Mouse (Mus musculus) G1E (cell line): ENCODE results near the gene Tshz2. TPM values are rescaled to one million over a fixed set of nuclear protein-coding genes. Genes with fewer than 3 reads are reported as not detected.

Experiments used
- ATAC-seq: 2 replicates; pipeline ENCODE4 v1.8.0; 2016; ENCODE audit warnings: mild to moderate bottlenecking; ENCODE audit not compliant: insufficient number of reproducible peaks, poor library complexity, low FRiP score, severe bottlenecking; ENCODE audit errors: extremely low read depth
- DNase-seq: peaks from one replicate; pipeline ENCODE4 v3.0.0; 2012; ENCODE audit warnings: low spot score
- H3K27me3 ChIP-seq: 2 replicates; pipeline ENCODE4 v1.6.1; 2012; ENCODE audit warnings: mild to moderate bottlenecking, low read length, inconsistent platforms; ENCODE audit not compliant: insufficient read depth
- H3K36me3 ChIP-seq: replicated peaks from 2 replicates; pipeline ENCODE3; 2012; ENCODE audit warnings: mild to moderate bottlenecking, inconsistent platforms
- H3K4me1 ChIP-seq: 2 replicates; pipeline ENCODE4 v1.6.1; 2012; ENCODE audit warnings: low read depth, low read length, inconsistent platforms, mixed read lengths; ENCODE audit not compliant: insufficient read depth
- H3K4me3 ChIP-seq: 2 replicates; pipeline ENCODE4 v1.5.1; 2012; ENCODE audit warnings: low read depth, mild to moderate bottlenecking, inconsistent platforms, low read length, moderate library complexity, mixed read lengths
- H3K9me3 ChIP-seq: replicated peaks from 2 replicates; pipeline ENCODE4 v1.6.1; 2012; ENCODE audit warnings: inconsistent platforms
- CTCF ChIP-seq: IDR thresholded peaks from 2 replicates; pipeline ENCODE4 v1.5.1; 2012; ENCODE audit warnings: low read depth, low read length, inconsistent platforms, mixed read lengths
- GATA1 ChIP-seq: IDR thresholded peaks from 2 replicates; pipeline ENCODE4 v1.6.1; 2012; ENCODE audit warnings: borderline replicate concordance, low read length, inconsistent platforms, mixed read lengths
- GATA2 ChIP-seq: IDR thresholded peaks from 2 replicates; pipeline ENCODE4 v1.6.1; 2012; ENCODE audit warnings: low read depth, low read length, inconsistent platforms, borderline replicate concordance
- POLR2AphosphoS5 ChIP-seq: IDR thresholded peaks from 2 replicates; pipeline ENCODE4 v1.6.1; 2012; ENCODE audit warnings: low read depth, low read length, inconsistent platforms; ENCODE audit not compliant: insufficient replicate concordance
- TAL1 ChIP-seq: conservative IDR thresholded peaks from 2 replicates; pipeline ENCODE4 v1.6.1; 2012; ENCODE audit warnings: low read depth, low read length, inconsistent platforms, mixed read lengths
- polyA plus RNA-seq: library from polyadenylated mRNA; stranded (reverse); fragments of >175 nt; gene quantifications from 2 replicates; pipeline ENCODE4 v1.2.3, GENCODE M21; 2012
- total RNA-seq, 2 experiments: library from RNA; stranded (forward) in 1 of 2; stranded (reverse) in 1 of 2; fragments of 200-1000 nt in 1 of 2; fragments of >200 nt in 1 of 2; fragmentation: Nextera tagmentation in 1 of 2; gene quantifications; 2 replicates each; pipeline ENCODE4 v1.2.3; 2014 to 2017

Tshz2 gene
- total and polyA plus RNA-seq, 3 experiments: 0.16 TPM; not detected in 2

DNA sequence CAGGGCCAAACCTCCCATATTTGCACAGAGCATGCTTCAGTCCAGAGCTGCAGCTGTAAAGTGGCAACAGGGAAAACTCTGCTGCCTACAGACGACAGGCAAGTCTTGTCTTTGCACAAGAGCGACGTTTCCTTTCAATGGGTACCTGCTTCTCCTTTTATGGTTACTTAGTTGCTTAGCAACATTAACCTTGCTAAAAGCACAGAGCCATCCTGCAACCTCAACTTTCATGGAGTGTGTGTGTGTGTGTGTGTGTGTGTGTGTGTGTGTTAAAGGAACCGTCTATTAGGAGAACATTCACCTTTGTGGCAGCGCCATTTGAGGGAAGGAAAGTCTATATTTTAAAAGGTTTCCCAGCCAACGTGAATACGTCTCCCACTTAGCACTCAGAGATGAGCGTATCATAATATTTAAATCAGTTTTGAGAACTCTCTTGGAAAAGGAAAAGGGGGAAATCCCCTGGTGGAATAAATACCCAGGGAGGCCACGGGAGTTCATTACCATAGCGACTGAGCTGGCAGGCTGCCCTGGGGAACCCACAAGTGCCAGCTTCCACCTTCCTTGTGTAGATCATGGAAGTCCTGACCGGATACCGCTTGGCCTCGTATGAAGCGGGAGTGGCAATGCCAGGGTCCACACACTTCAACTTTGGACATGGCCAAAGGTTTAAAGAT is 295.8 kb downstream of the Tshz2 start:
- Histone ChIP-seq H3K27me3 (no peaks in the 10 kb centered on the region), H3K4me1 (no peaks in the 10 kb centered on the region), H3K36me3 (no peaks in the 10 kb centered on the region), H3K9me3 (peaks cover 78% of the 10 kb centered on the region), H3K4me3 (no peak overlapping the region)
- no peak for DNase-seq
- ATAC-seq: no peak
- TF ChIP-seq GATA2 (no peak), TAL1 (no peak), CTCF (no peak), GATA1 (no peak), POLR2AphosphoS5 (no peak)

GRCm38 (mm10) chr2:169929540-169930497 is 297.0 kb downstream of the Tshz2 start:
- Histone ChIP-seq H3K36me3 (no peaks in the 10 kb centered on the region), H3K4me3 (no peak overlapping the region), H3K4me1 (no peaks in the 10 kb centered on the region), H3K9me3 (peaks cover 84% of the 10 kb centered on the region), H3K27me3 (no peaks in the 10 kb centered on the region)
- TF ChIP-seq TAL1 (no peak), POLR2AphosphoS5 (no peak), GATA2 (no peak), CTCF (no peak), GATA1 (no peak)
- ATAC-seq (no peak), DNase-seq (no peak)

GRCm38 (mm10) chr2:169935642-169936041 is 302.8 kb downstream of the Tshz2 start:
- DNase-seq (no peak), ATAC-seq (no peak)

GRCm38 (mm10) chr2:169940297-169941142 is 307.7 kb downstream of the Tshz2 start:
- Histone ChIP-seq H3K4me3 (no peak overlapping the region), H3K27me3 (no peaks in the 10 kb centered on the region), H3K9me3 (peaks cover 71% of the 10 kb centered on the region), H3K36me3 (no peaks in the 10 kb centered on the region), H3K4me1 (no peaks in the 10 kb centered on the region)
- TF ChIP-seq POLR2AphosphoS5: no peak
- TF ChIP-seq GATA1: no peak
- TF ChIP-seq GATA2: no peak
- no peak for TF ChIP-seq TAL1
- TF ChIP-seq CTCF: no peak
- DNase-seq (no peak), ATAC-seq (no peak)

More at GRCm38 (mm10) chr2:169935642-169936041, 302.8 kb downstream of the Tshz2 start:
- Histone ChIP-seq H3K36me3 (no peaks in the 10 kb centered on the region), H3K4me1 (no peaks in the 10 kb centered on the region), H3K9me3 (peaks cover 72% of the 10 kb centered on the region), H3K27me3 (no peaks in the 10 kb centered on the region), H3K4me3 (no peak overlapping the region)
- TF ChIP-seq GATA1: no peak
- TF ChIP-seq CTCF: no peak
- TF ChIP-seq GATA2: no peak
- no peak for TF ChIP-seq POLR2AphosphoS5
- TF ChIP-seq TAL1: no peak

DNA sequence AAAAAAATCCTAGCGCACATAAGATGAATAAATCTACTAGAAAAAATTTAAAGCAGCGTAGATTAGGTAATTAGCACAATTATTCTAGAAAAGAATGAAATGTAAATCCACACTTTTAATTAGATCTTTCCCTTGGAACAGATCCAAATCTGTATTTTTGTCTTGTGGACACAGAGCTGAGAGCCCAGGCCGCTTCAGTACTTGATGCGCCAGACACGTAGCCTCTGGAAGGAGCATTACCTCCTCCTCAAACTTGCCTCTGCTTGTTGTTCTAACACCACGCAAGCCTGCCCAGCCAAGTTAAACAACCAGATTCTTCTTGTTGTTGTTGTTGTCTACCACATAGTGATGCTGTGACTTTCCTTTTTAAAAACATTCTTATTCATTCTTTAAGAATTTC is 310.9 kb downstream of the Tshz2 start:
- no peak for TF ChIP-seq GATA1
- no peak for TF ChIP-seq TAL1
- no peak for ATAC-seq
- H3K27me3 ChIP-seq: no peaks in the 10 kb centered on the region
- peaks cover 77% of the 10 kb centered on the region for H3K9me3 ChIP-seq
- DNase-seq: no peak
- no peaks in the 10 kb centered on the region for H3K4me1 ChIP-seq
- no peak overlapping the region for H3K4me3 ChIP-seq
- H3K36me3 ChIP-seq: no peaks in the 10 kb centered on the region

- Histone ChIP-seq H3K9me3 (peaks cover 84% of the 10 kb centered on the region), H3K4me1 (no peaks in the 10 kb centered on the region), H3K36me3 (no peaks in the 10 kb centered on the region), H3K27me3 (no peaks in the 10 kb centered on the region), H3K4me3 (no peak overlapping the region)
- no peak for DNase-seq
- TF ChIP-seq POLR2AphosphoS5 (no peak), TAL1 (no peak), GATA2 (no peak), CTCF (no peak), GATA1 (no peak)
- ATAC-seq: no peak
Observed at GRCm38 (mm10) chr2:169948139-169948538, 315.3 kb downstream of the Tshz2 start.
